Mouse (Mus musculus) right cerebral cortex, postnatal 14 days (tissue): ENCODE data around the gene Dnah9.

Source experiments
- DNase-seq: peaks from one replicate; pipeline ENCODE4 v3.0.0; 2022

Gene Dnah9

DNA sequence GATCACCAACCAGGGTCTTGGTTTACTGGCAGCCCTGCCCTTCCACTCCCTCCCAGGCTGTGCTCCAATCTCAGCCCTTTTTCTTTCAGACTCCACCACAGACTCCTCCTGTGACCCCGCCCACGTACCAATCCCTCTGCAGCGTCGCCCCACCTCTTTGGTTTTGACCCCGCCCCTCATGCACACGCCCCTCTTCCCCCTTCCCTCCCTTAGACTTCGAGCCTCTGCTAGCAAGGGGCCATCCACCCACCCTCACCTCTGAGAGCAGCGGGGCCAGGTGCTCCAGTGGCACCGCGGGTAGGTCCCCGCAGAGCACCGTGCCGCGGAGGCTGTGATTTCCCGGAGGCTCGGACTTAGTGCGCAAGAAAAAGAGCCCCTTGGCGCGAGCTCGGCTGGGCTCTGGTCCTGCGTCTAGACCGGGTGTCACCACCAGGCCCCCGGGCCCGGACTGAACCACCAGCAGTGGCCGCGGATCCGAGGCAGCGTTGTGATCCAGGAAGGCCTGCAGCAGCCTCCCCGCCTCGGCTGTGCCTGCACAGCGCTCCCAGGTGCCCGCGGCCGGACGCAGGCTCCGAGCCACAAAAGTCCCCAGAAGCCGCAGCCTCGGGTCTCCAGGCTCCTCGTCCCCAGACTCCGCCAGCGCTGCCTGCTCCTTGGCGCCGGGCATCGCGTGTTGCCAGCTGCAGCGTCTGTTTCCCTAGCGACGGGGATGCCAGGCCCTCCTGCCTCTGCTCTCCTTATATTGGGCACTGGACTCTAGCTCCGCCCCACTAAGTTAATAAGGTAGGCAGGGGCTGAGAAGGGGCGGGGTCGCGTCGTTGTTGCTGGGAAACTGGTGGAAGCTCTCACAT is at the start of gene Dnah9:
Gene Dnah9 (minus strand): TSS at position 751 of the 851 bp plus-strand sequence.
- peak; percentile 88 for DNase-seq

DNA sequence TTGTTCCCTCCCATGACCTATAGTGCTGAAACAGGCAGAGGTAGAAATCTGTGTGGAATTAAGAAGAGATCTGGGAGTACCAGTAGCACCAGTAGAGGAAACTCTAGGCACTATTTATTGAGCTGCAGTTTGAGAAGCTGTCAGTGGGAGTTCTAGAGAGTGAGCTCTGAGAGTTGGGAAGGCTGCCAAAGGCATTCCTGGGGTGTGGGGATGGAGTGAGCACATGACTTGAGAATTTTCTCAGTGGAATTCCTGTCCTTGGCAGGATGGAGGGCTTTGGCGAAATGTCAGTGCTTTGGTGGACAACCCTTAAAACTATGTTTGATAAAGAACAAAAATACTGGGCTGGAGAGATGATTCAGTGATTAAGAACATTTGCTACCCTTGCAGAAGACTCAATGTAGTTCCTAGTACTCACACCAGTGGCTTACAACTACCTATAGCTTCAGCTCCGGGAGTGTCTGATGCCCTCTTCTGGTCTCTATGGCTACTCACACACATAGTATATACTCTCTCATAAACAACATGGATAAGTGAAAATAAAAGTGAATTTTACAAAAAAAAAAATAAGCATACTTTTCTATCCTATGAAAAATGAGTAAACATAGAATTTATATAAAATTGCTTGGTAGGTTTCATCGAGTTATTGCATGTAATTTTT is 20.4 kb upstream of the Dnah9 start:
- DNase-seq, result peak; percentile 43

- DNase-seq, result no peak
Observed at GRCm38 (mm10) chr11:66188146-66188545, 19.8 kb upstream of the Dnah9 start.

- DNase-seq, result no peak
Observed at GRCm38 (mm10) chr11:66177781-66178180, 9.4 kb upstream of the Dnah9 start.

DNA sequence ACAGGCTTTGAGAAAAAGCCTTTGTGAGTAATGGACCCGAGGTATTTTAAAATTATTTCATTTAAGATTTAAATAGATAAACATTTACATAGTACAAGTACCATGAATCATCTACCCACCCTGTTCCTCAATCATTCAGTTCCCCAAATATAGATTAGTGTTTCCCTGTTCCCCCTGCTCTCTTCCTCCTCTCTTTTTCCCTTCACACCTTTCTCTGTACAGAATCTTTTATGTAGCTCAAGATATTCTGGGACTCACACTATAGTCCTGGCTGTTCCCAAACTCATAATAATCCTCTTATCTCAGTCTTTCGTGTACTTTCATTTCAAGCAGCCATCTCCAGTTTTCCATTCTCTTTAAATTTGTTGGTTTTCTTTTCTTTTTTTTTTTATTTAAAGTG is 4.3 kb downstream of the Dnah9 start:
- no peak for DNase-seq

GRCm38 (mm10) chr11:66140631-66141252 is 27.6 kb downstream of the Dnah9 start:
- DNase-seq, result no peak

DNA sequence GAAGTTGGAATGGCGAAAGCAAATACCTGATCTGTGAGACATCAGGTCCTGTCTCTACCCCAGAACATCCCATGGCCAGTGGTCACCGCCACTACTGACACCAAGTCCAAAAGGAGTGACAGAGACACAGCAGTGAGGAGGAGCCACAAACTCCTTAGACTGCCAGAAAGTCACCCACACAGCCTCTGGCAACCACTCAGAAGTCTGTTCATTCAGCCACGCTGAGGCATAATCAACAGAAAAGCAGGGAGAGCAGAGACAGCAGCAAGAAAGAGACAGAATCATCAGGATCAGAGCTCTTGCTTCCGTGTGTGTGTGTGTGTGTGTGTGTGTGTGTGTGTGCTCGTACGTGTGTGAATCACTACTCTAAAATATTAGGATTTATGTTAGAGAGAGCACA is 33.5 kb downstream of the Dnah9 start:
- no peak for DNase-seq

GRCm38 (mm10) chr11:66126150-66126549 is 42.2 kb downstream of the Dnah9 start:
- DNase-seq, result no peak

DNA sequence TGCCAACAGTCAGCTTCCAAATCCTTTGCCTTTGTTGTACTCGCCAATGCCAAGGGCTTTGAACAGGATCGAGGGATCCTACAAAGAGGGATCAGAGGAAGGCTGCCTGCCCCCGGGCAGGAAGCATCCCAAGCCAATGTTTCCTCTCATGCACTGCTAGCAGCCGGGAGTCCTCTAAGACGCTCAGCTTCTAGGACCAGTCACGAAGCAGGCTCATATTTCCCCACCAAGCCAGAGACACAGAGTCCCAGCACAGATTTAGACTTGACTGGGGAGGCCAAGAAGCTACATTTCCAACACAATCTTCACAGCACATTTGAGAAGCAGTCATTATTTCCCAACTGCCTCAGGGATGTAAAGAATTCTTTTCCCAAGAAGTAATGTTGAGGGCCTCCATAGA is 43.9 kb downstream of the Dnah9 start:
- no peak for DNase-seq

GRCm38 (mm10) chr11:66122017-66122416 is 46.3 kb downstream of the Dnah9 start:
- DNase-seq, result peak; percentile 62

GRCm38 (mm10) chr11:66083663-66084254 is 84.6 kb downstream of the Dnah9 start:
- no peak for DNase-seq

- no peak for DNase-seq
Observed at GRCm38 (mm10) chr11:66072921-66073320, 95.4 kb downstream of the Dnah9 start.

- DNase-seq, result no peak
Observed at GRCm38 (mm10) chr11:66058956-66059355, 109.4 kb downstream of the Dnah9 start.

DNA sequence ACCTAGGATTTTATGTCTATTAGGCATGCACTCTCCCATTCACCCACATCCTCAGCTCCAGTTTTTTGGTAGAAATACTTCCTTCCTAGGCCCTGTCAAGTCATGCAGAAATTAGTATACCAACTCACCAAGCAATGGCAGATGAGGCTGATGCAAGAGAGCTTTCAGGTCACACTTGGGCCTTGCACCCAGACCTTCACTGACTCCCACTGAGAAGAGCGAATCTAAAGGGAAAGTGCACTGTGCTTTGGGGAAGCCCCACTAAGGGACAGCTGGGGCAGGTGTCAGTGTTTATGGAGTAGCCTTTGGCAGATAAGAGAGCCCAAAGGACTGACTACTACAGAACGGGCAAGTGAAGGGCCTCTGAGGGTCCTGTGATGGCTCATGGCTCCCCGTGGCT is 117.1 kb downstream of the Dnah9 start:
- DNase-seq, result no peak

- no peak for DNase-seq
Observed at GRCm38 (mm10) chr11:66049146-66049545, 119.2 kb downstream of the Dnah9 start.

DNA sequence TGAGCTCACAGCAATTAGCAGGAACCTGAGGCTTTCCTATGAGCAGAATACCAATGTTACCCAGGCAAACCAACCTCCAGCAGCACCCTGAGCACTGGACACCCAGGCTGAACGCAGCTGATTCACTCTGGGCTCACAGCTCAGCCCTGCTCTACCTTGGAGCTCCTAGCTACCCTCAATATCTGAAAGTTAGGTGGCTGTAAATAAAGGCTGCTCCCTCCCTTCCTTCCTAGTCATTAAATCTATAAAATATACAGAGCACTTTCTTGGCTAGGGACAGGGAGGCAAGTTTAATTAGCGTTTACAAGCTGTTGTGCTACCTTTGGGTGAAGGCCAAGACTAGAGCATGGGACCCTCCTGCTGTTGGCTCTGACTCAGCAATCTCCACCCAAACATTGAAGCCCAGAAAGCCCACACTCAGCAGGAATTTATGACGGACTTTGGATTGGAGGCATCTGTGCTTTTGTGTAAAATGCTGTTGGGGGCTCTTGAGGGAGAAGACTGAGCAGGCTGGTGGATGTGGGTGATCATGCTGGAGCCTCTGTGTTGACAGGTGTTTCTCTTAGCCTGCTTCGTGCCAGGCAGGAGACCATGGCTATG is 121.7 kb downstream of the Dnah9 start:
- DNase-seq, result no peak

- no peak for DNase-seq
Observed at GRCm38 (mm10) chr11:66043635-66044034, 124.7 kb downstream of the Dnah9 start.

- DNase-seq, result no peak
Observed at GRCm38 (mm10) chr11:66042531-66042930, 125.8 kb downstream of the Dnah9 start.

DNA sequence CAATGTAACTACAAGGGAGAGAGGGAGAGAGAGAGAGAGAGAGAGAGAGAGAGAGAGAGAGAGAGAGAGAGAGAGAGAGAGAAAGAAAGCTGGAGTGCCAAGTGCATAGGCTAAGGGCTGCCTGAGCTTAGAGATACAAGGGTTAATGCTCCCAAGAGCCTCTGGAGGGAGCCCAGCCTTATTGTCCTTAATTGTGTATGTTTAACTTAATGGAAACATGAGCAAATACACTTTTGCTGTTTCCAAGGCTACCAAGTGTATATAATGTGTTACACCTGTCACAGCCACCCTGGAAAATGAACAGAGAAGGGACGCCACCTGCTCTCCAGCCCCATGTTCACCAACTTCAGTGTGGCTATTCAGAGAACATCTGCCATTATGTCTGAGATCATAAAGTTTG is 142.6 kb downstream of the Dnah9 start:
- DNase-seq, result no peak

DNA sequence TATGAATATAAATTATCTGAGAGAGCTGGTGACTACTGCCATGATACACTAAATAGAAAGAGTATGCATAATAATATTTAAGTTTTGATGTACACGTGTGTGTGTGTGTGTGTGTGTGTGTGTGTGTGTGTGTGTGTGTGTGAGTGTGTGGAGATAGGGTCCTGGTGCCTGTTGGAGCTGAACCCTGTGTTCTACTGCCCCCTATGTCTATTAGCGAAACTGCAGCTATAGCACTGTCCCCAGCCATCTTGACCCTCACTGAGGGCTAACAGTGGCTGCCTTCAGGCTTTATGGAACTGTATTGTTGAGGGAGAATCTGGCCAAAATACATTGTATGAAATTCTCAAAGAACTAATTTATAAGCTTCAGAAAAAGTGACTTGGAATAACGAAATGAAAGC is 192.5 kb downstream of the Dnah9 start:
- no peak for DNase-seq

DNA sequence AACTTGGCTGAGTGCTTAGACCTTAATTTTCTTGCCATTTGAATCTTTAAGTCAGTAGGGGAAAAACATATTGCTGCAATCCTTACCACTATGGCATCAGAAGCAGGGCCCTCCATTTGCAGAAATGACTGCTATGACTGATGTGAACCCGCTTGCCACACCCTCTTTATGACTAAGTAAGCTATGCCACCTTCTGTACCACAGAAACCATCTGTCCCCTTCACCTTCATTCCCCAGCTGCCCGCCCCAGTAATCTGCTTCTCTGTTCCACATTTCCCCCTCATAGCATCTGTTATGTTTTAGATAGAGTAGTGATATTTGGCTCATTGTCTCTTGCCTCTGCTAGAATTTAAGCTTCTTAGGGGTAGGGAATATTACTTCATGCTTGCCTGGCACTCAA is 237.6 kb downstream of the Dnah9 start:
- no peak for DNase-seq

DNA sequence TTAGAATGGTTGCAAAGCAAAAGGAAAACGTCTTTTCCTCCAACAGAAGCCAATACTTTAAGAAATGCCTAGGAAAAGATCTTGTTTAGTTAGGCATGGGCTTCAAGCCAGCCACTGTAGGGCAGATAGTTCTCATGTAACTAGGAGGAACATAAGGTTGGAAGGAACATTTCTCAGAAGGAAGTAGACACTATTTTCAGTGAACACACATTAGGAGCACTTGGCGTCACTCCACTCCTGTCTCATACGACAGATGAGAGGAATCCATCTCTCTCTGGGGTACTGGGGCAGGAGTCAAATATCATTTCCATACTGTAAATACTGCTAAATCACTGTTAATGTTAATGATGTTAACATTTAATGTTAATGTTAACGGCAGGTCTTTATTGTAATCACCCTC is 238.0 kb downstream of the Dnah9 start:
- no peak for DNase-seq

- no peak for DNase-seq
Observed at GRCm38 (mm10) chr11:65927962-65928361, 240.4 kb downstream of the Dnah9 start.
